Mouse (Mus musculus) retina, postnatal 1 day (tissue): ENCODE measurements around the gene Mpp3.

Source experiments
- DNase-seq: peaks from one replicate; pipeline ENCODE4 v3.0.0-alpha.2; 2012

Gene Mpp3

GRCm38 (mm10) chr11:102037789-102038188 is 9.5 kb upstream of the Mpp3 start:
- DNase-seq, result no peak

- no peak for DNase-seq
Observed at GRCm38 (mm10) chr11:102036336-102036735, 8.1 kb upstream of the Mpp3 start.

GRCm38 (mm10) chr11:102035456-102035960 is 7.2 kb upstream of the Mpp3 start:
- DNase-seq, result no peak

- peak; percentile 37 for DNase-seq
Observed at GRCm38 (mm10) chr11:102034887-102035286, 6.6 kb upstream of the Mpp3 start.

- DNase-seq, result no peak
Observed at GRCm38 (mm10) chr11:102033055-102033591, 4.9 kb upstream of the Mpp3 start.

GRCm38 (mm10) chr11:102031149-102031548 is 2.9 kb upstream of the Mpp3 start:
- no peak for DNase-seq

- peak; percentile 69 for DNase-seq
Observed at GRCm38 (mm10) chr11:102029966-102030365, 1.7 kb upstream of the Mpp3 start.

GRCm38 (mm10) chr11:102029304-102029703 is 1.0 kb upstream of the Mpp3 start:
- DNase-seq, result no peak

- peak; percentile 57 for DNase-seq
Observed at GRCm38 (mm10) chr11:102027361-102028017, 772 bp downstream of the Mpp3 start.

GRCm38 (mm10) chr11:102026694-102027360 is 1.4 kb downstream of the Mpp3 start:
- DNase-seq, result peak; percentile 96

- DNase-seq, result no peak
Observed at GRCm38 (mm10) chr11:102025991-102026660, 2.1 kb downstream of the Mpp3 start.

- no peak for DNase-seq
Observed at GRCm38 (mm10) chr11:102025354-102025753, 2.9 kb downstream of the Mpp3 start.

- no peak for DNase-seq
Observed at GRCm38 (mm10) chr11:102024875-102025274, 3.4 kb downstream of the Mpp3 start.

- no peak for DNase-seq
Observed at GRCm38 (mm10) chr11:102024084-102024758, 4.0 kb downstream of the Mpp3 start.

GRCm38 (mm10) chr11:102023406-102023805 is 4.9 kb downstream of the Mpp3 start:
- DNase-seq, result no peak

GRCm38 (mm10) chr11:102021196-102021595 is 7.1 kb downstream of the Mpp3 start:
- DNase-seq, result no peak

GRCm38 (mm10) chr11:102019736-102020135 is 8.5 kb downstream of the Mpp3 start:
- peak; percentile 51 for DNase-seq

- DNase-seq, result no peak
Observed at GRCm38 (mm10) chr11:102016136-102016535, 12.1 kb downstream of the Mpp3 start.

GRCm38 (mm10) chr11:102015472-102015871 is 12.8 kb downstream of the Mpp3 start:
- DNase-seq, result no peak

- no peak for DNase-seq
Observed at GRCm38 (mm10) chr11:102013201-102013600, 15.1 kb downstream of the Mpp3 start.

- no peak for DNase-seq
Observed at GRCm38 (mm10) chr11:102011510-102011909, 16.8 kb downstream of the Mpp3 start.

GRCm38 (mm10) chr11:102010140-102010539 is 18.1 kb downstream of the Mpp3 start:
- DNase-seq, result peak; percentile 95
